Mouse (Mus musculus) megakaryocyte, embryonic 14.5 days (primary cell): ENCODE measurements around the gene Prss30.

Source experiments
- FLI1 ChIP-seq: IDR thresholded peaks from 2 replicates; pipeline ENCODE4 v1.6.1; 2012; ENCODE audit warnings: low read length, inconsistent platforms, mixed read lengths
- GATA1 ChIP-seq: IDR thresholded peaks from 3 replicates; pipeline ENCODE4 v1.6.1; 2012; ENCODE audit warnings: mixed read lengths, low read length, inconsistent platforms, borderline replicate concordance

DNA sequence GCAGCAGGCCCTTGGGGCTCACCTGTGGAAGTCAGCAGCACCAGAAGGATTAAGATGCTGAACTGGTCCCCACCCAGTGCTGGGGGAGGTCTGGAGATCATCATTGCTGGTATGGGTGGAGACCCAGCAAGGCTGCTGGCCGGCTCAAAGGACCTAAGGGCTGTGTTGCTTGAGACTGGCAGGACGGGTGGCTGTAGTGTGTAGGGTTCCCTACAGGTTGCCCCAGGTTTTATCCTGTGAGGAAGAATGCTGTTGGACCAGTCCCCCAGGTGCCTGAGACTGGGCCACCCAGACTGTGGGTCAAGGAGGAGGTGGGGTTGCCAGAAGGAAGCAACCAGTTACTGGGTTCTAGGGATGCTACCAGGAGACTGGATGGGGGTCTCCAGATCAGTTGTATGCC, 17.5 kb upstream of the Prss30 start, which contains the start of gene Prss22:
- TF ChIP-seq GATA1 (no peak), FLI1 (no peak)
